Mouse (Mus musculus) B cell, adult 67 days (primary cell): ENCODE results near the gene Taf6. TPM values are rescaled to one million over a fixed set of nuclear protein-coding genes. Genes with fewer than 3 reads are reported as not detected.

Experiments
- total RNA-seq, 2 experiments: library from RNA; stranded (reverse); gene quantifications; 4 replicates each; pipeline ENCODE4 v1.2.4; 2023

Taf6 gene
- total RNA-seq: 10 to 100 TPM; 34.8 to 37.7 TPM

DNA sequence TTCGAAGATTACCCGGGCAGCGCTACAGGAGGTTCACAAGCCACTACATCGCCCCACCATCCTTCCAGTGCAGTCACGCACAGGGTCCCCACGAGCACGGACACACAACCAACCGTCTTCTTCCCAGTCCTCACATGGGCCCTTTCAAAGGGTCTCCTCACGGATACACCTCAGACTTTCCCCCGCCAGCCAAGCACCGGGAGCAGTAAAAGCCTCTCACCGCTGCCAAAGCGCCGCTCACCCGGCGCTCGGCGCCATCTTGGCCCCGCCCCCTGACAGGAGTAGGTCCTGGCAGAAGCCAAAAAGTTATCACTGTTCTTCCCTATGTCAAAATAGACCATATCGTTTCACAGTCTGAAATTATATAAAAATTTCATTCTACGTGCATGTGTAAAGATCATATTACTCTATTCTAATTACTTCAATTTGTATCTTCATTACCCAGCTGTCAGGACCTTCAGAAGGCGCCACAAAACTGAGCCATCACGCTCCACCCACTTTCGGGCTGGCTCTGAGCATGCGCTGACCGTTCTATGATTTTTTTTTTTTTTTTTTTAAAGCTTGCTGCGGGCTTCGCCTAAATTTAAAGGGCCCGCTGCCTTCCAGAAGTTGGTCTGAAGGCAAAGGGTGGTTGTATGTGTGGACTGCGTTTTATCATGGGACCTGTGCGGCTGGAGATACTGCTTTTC lies at the start of gene Taf6, which contains the start of gene Cnpy4:
Gene Taf6, minus strand, starts transcription at position 502 of the 689 bp plus-strand sequence.
Gene Cnpy4, plus strand, starts transcription at position 536 of the 689 bp plus-strand sequence.

DNA sequence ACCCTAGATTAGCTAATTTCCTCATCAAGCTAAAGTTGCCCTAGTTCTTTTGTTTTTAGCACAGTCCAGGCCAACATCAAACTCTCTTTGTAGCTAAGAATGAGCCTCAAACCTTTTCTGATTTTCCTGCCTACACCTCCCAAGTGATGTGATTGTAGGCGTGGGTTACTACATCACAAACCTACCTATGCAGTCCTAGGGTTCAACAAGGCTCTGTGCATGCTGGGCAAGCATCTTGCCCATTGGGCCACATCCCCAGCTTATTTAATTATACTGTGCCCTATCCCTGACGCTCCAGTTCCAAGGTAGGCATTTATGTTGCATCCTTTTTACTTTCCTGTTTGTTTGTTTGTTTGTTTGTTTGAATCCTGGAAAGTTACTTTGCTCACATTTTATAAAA lies 38.4 kb upstream of the Taf6 start, which contains the start of gene Nxpe5:
Gene Nxpe5, plus strand, starts transcription at position 199 of the 400 bp plus-strand sequence.

DNA sequence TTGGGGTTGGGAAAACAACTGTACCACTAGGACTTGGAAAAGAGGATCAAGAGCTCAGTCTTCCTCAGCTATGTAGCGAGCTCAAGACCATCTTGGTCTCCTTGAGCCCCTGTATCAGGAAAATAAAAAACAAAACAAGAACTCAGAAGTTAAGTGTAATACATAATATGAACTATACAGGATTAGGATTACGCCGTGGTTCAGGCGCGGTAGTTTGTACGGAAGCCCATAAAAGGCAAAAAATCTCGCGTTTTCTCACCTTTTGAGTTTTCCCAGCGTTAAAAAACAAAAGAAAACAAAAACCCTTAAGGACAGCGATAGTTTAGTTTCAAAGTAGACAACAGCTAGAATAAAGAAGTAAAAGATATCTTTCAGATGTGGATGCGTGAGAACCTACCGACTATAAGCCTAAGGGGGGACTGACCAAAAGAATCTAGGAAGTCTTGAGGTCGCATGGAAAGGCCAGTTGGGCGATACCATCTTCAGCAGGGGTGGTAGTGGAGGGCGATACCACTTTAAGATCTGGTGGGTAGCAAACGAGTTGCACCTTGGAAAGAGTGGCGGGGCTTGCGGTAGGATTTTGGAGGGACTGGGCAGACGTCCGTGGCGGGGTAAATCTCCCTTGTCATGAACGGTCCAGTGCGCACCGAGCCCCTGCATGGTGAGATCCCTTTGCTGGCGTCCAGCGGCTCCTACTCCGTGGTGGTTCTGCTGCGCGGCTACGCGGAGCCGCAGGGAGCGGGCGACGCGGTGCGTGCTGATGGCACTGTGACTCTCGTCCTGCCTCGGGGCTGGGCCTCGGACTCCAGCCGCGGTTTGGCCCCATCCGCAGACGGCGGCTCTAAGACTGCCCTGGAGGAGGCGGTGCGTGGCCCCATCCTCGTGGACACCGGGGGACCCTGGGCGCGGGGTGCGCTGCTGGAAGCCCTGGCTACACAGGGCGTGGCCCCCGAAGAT lies 6.8 kb upstream of the Taf6 start, which contains the start of gene Mblac1:
Gene Mblac1, plus strand, starts transcription at position 544 of the 957 bp plus-strand sequence.

DNA sequence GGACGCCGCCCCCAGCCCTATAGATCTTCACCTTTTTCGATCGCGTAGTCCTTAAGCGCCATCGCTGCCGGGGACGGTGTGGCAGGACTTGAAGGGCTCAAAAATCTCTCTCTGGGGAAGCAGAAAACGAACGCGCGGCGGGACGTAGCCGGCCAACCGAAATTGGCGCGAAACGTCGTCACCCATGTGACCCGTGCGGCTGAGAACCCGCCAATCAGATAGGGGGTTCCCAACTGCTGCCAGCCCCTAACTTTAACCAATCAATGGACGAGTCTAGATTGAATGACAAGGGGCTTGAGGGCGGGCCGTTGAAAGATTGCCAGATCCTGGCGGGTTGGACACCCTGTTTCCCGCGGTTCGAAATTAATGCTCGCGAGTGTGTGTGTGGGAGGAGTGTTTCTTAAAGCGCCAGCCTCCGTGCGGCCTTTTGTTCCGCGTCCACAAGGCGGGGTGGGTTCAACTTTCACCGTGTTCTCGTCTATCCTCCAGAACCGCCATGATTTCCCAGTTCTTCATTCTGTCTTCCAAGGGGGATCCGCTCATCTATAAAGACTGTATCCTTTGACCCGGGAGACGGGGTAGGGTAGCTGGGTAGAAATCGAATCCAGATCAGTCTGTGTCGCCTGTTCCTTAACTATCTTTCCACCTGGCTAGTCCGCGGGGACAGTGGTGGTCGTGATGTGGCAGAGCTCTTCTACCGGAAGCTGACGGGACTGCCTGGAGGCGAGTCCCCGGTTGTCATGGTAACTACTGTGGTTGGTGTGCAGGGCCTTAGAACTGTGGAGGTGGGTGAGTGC lies 15.4 kb downstream of the Taf6 start, which contains the start of the genes Ap4m1 and Mcm7:
Gene Ap4m1, plus strand, starts transcription at position 308 of the 797 bp plus-strand sequence.
Gene Mcm7, minus strand, starts transcription at position 728 of the 797 bp plus-strand sequence.

DNA sequence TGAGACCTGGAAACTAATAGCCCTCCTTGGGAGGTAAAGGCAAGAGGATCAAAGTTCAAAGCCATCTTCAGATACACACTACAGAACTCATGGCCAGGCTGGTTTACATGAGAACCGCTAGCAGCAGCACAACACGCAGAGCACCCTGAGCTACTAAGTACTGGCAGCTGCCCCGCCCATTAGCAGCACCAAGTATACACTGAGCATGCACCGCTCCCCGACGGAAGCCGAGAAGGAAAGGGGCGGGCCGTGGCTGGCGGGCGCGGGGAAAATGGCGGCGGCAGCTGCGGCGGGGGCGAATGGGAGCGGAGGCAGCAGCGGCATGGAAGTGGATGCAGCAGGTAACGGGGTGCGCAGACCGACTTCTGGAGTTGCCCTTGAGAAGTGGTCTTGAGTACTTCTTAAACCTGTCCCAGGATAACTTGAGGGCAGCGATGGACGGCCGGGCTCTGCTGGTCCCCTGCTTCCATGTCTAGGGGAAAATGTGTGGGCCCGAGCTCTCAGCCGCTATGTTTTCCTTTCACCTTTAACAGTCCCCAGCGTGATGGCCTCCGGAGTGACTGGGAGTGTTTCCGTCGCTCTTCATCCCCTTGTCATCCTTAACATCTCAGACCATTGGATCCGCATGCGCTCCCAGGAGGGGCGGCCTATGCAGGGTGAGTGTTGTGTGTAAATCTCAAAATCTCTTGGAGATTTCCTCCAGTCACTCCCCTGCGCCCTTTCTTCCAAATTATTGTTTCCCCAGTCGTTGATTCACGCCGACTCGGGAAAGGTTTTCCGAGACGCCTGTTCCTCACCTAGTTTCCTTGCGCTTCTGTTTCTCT lies 26.2 kb downstream of the Taf6 start, which contains the start of gene Cops6:
Gene Cops6, plus strand, starts transcription at position 230 of the 824 bp plus-strand sequence.

DNA sequence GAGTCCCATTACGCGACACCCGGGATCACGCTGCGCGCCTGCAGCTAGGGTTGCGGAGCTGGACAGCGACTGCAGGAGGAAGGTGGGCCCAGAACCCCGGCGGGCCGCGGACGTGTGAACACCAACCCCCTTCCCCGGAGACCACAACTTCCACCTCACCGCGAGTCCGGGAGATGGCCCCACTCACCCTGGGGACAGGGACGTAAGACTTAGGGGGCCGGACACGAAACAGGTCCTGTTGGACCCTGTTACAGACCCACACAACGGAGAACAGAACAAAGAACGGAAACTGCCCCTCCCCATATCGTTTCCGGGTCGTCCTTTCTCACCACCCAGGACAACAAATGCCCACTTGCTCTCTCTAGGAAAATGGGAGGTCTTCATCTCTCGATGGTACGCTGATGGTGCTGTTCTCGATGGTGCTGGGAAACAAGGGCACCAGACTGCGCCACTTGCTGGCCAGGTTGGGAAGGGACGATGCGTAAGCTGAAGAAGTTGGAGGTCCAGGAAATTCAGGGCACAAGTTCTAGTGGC lies 31.7 kb downstream of the Taf6 start, which contains the start of gene Zfp113:
Gene Zfp113, minus strand, starts transcription at position 302 of the 534 bp plus-strand sequence.

Other genes starting within 250 kb of the Taf6 start
- not detected for gene Gjc3, start 224.4 kb downstream of the Taf6 start, total RNA-seq
- not detected for gene Azgp1, start 205.9 kb downstream of the Taf6 start, total RNA-seq
- not detected for gene Smok3a, start 166.2 kb downstream of the Taf6 start, total RNA-seq
- not detected for gene Smok3b, start 166.0 kb downstream of the Taf6 start, total RNA-seq
- gene Smok3c, start 134.3 kb downstream of the Taf6 start, total RNA-seq: not detected
- 10 to 100 TPM; 16.3 to 21.6 TPM for gene Zkscan1, start 102.4 kb downstream of the Taf6 start, total RNA-seq
- 10 to 100 TPM; 10.1 to 14.2 TPM for gene Zscan21, start 70.5 kb downstream of the Taf6 start, total RNA-seq
- gene Zfp113, start 31.7 kb downstream of the Taf6 start, total RNA-seq: 10 to 100 TPM in 1 of 2 experiments, 1 to 10 TPM in 1; 9.9 to 13.8 TPM
- 10 to 100 TPM; 51.4 to 60.2 TPM for gene Cops6, start 26.4 kb downstream of the Taf6 start, total RNA-seq
- gene Ap4m1, start 15.4 kb downstream of the Taf6 start, total RNA-seq: 10 to 100 TPM; 34.1 to 40.9 TPM
- 10 to 100 TPM; 56.1 to 60.8 TPM for gene Mcm7, start 15.0 kb downstream of the Taf6 start, total RNA-seq
- 10 to 100 TPM; 15.8 to 21.7 TPM for gene Cnpy4, start within 50 bp of the Taf6 start, total RNA-seq
- gene Mblac1, start 6.9 kb upstream of the Taf6 start, total RNA-seq: 1 to 10 TPM; 1.6 to 2.4 TPM
- under 1 TPM in 1 of 2 experiments, not detected in 1; 0.23 TPM for gene Nxpe5, start 38.4 kb upstream of the Taf6 start, total RNA-seq
- 10 to 100 TPM; 41.9 to 45.1 TPM for gene Lamtor4, start 68.0 kb upstream of the Taf6 start, total RNA-seq
- gene BC037034, start 76.6 kb upstream of the Taf6 start, total RNA-seq: 10 to 100 TPM; 64.9 to 65.9 TPM
- gene Gal3st4, start 85.4 kb upstream of the Taf6 start, total RNA-seq: not detected
- gene Gm43720, start 92.5 kb upstream of the Taf6 start, total RNA-seq: not detected
- gene Gpc2, start 92.6 kb upstream of the Taf6 start, total RNA-seq: 1 to 10 TPM; 2.9 to 4.0 TPM
- not detected for gene Stag3, start 92.8 kb upstream of the Taf6 start, total RNA-seq
- gene Pvrig, start 154.5 kb upstream of the Taf6 start, total RNA-seq: 1 to 10 TPM in 1 of 2 experiments, not detected in 1; 1.0 TPM